Mouse (Mus musculus) forebrain, embryonic 11.5 days (tissue): ENCODE results near the gene Ppib. TPM values are rescaled to one million over a fixed set of nuclear protein-coding genes. Genes with fewer than 3 reads are reported as not detected.

Experiments
- ATAC-seq: fragments of 200-750 bp; cut with Nextera tagmentation; replicated peaks from 2 replicates; pipeline ENCODE4 v1.8.0; 2017; ENCODE audit warnings: moderate TSS enrichment; ENCODE audit not compliant: low FRiP score
- DNase-seq: peaks from one replicate; pipeline ENCODE4 v3.0.0-alpha.2; 2017; ENCODE audit warnings: low spot score
- H3K27ac ChIP-seq: fragments of 300-500 bp; sonication (generic); 2 replicates; pipeline ENCODE4 v1.5.1; 2014; ENCODE audit warnings: low read depth, low read length
- H3K27me3 ChIP-seq: fragments of 300-500 bp; sonication (generic); 2 replicates; pipeline ENCODE4 v1.6.1; 2014; ENCODE audit warnings: mild to moderate bottlenecking, low read length, mixed read lengths; ENCODE audit not compliant: control insufficient read depth, insufficient read depth
- H3K36me3 ChIP-seq: fragments of 300-500 bp; sonication (generic); 2 replicates; pipeline ENCODE4 v1.6.1; 2014; ENCODE audit warnings: mild to moderate bottlenecking, low read length, moderate library complexity, mixed read lengths; ENCODE audit not compliant: control insufficient read depth, insufficient read depth
- H3K4me1 ChIP-seq: fragments of 300-500 bp; sonication (generic); replicated peaks from 2 replicates; pipeline ENCODE4 v1.6.1; 2014; ENCODE audit warnings: low read length, mixed read lengths; ENCODE audit not compliant: control insufficient read depth, insufficient read depth
- H3K4me2 ChIP-seq: fragments of 300-500 bp; sonication (generic); 2 replicates; pipeline ENCODE4 v1.6.1; 2014; ENCODE audit warnings: low read depth, mild to moderate bottlenecking, low read length, moderate library complexity, mixed read lengths; ENCODE audit not compliant: severe bottlenecking
- H3K4me3 ChIP-seq: fragments of 300-500 bp; sonication (generic); 2 replicates; pipeline ENCODE4 v1.5.1; 2014; ENCODE audit warnings: low read depth, low read length
- H3K9ac ChIP-seq: fragments of 300-500 bp; sonication (generic); 2 replicates; pipeline ENCODE4 v1.6.1; 2014; ENCODE audit warnings: low read length
- H3K9me3 ChIP-seq: fragments of 300-500 bp; sonication (generic); 2 replicates; pipeline ENCODE4 v1.6.1; 2016; ENCODE audit warnings: low read length, mixed read lengths; ENCODE audit not compliant: control insufficient read depth
- WGBS: fragments of 180-500 bp; shearing (Covaris S2); extraction: QIAGEN DNeasy Blood & Tissue Kit; methylation state at CpG from one replicate; pipeline ENCODE4 v1.1.7; 2014; 5-methylcytosine and 5-hydroxymethylcytosine counted together
- polyA plus RNA-seq: library from polyadenylated mRNA; unstranded; fragments of >200 nt; fragmentation: Nextera tagmentation; extraction: Ambion mirVana; gene quantifications from 2 replicates; pipeline ENCODE4 v1.2.1, GENCODE M21; 2014

Gene Ppib
- polyA plus RNA-seq, 1 experiment from 2014 or later = 416 TPM

GRCm38 (mm10) chr9:66066791-66067190 is 6.8 kb downstream of the Ppib start:
- ATAC-seq = no peak
- H3K36me3 ChIP-seq = peaks cover 20% of the 10 kb centered on the region; the same call in 1 of the 2 replicates
- no peaks in the 10 kb centered on the region for H3K9me3 ChIP-seq
- no peak overlapping the region for H3K9ac ChIP-seq
- no peak for DNase-seq
- WGBS = 86% methylated on average over 3 of the region's 3 CpGs
- peaks cover 30% of the 10 kb centered on the region for H3K27me3 ChIP-seq
- peaks cover 5% of the 10 kb centered on the region; the same call in 1 of the 2 replicates for H3K4me1 ChIP-seq
- H3K27ac ChIP-seq = no peak overlapping the region
- H3K4me2 ChIP-seq = no peak overlapping the region
- no peak overlapping the region for H3K4me3 ChIP-seq

- no peak overlapping the region for H3K9ac ChIP-seq
- WGBS = 25% methylated on average over 5 of the region's 5 CpGs
- peaks cover 20% of the 10 kb centered on the region; the same call in 1 of the 2 replicates for H3K36me3 ChIP-seq
- DNase-seq (no peak), ATAC-seq (0 out of 2 replicates have a peak, but pooled peaks have one; percentile 7)
- H3K4me3 ChIP-seq = no peak overlapping the region
- no peak overlapping the region for H3K27ac ChIP-seq
- H3K4me2 ChIP-seq = no peak overlapping the region
- H3K4me1 ChIP-seq = peaks cover 5% of the 10 kb centered on the region; the same call in 1 of the 2 replicates
- peaks cover 30% of the 10 kb centered on the region for H3K27me3 ChIP-seq
- no peaks in the 10 kb centered on the region for H3K9me3 ChIP-seq
Observed at GRCm38 (mm10) chr9:66067542-66067941, 7.5 kb downstream of the Ppib start.

DNA sequence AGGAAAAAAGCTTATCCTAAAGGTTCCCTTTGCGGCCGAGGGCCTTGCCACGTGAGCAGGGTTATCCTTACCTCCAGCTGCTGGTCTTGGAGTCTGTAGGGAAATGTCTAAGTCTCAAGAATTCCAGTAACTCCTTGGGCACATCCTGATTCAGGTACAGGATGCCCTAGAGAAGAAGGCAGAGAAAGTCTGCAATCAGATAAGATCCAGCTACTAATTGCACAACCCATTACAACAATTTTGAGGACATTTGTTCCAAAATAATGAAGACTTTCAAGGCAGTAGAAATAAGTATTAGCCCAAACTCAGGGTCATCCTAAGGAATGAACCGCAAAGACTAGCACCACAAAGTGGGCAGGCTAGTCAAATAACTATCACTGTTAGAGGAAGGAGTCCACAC is 8.0 kb downstream of the Ppib start:
- Histone ChIP-seq H3K36me3 (peaks cover 20% of the 10 kb centered on the region; the same call in 1 of the 2 replicates), H3K4me1 (peaks cover 5% of the 10 kb centered on the region; the same call in 1 of the 2 replicates), H3K27me3 (peaks cover 30% of the 10 kb centered on the region), H3K27ac (no peak overlapping the region), H3K4me3 (no peak overlapping the region), H3K9me3 (no peaks in the 10 kb centered on the region), H3K9ac (no peak overlapping the region), H3K4me2 (no peak overlapping the region)
- WGBS = 64% methylated on average over 4 of the region's 4 CpGs
- ATAC-seq = no peak
- no peak for DNase-seq

GRCm38 (mm10) chr9:66068971-66069391 is 9.0 kb downstream of the Ppib start:
- peaks cover 5% of the 10 kb centered on the region; the same call in 1 of the 2 replicates for H3K4me1 ChIP-seq
- H3K27me3 ChIP-seq = peaks cover 30% of the 10 kb centered on the region
- WGBS = 1% methylated on average over 30 of the region's 30 CpGs
- no peak overlapping the region for H3K27ac ChIP-seq
- peak overlapping the region; percentile 45 for H3K4me3 ChIP-seq
- DNase-seq = peak; percentile 65
- peak overlapping the region; percentile 59 for H3K9ac ChIP-seq
- peak overlapping the region; percentile 95 for H3K4me2 ChIP-seq
- ATAC-seq = peak; percentile 33; the same call in 1 of the 2 replicates
- no peaks in the 10 kb centered on the region for H3K9me3 ChIP-seq
- H3K36me3 ChIP-seq = peaks cover 15% of the 10 kb centered on the region; the same call in 1 of the 2 replicates

DNA sequence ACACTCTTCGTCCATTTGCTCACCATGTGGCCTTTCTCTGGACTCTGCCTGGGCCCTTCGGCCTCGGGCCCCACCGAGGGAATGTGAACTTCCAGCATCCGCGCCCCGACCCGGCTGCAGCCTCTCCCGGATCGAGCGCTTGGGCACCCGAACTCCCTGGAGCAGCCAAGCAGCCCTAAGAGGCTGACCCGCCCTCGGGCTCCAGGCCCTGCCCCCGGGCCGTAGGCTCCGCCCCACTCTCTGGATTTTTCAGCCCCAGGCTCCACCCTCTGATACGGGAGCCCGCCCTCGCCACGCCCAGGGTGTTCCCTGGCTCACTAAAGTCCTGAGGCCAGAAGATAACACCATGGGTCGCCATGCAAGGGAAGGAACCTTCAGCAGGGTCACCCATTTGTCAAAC is 9.6 kb downstream of the Ppib start, which contains the start of gene Snx22:
Gene Snx22 (minus strand): TSS at position 137 of the 400 bp plus-strand sequence.
- under 1% methylated on average over 22 of the region's 22 CpGs for WGBS
- H3K4me1 ChIP-seq = peaks cover 5% of the 10 kb centered on the region; the same call in 1 of the 2 replicates
- no peak within 1 kb of the TSS for H3K27ac ChIP-seq
- H3K4me2 ChIP-seq = peak within 1 kb of the TSS; percentile 95
- peak; percentile 90 for DNase-seq
- peak within 1 kb of the TSS; percentile 59 for H3K9ac ChIP-seq
- no peaks in the 10 kb centered on the region for H3K9me3 ChIP-seq
- H3K27me3 ChIP-seq = peaks cover 30% of the 10 kb centered on the region
- peak within 1 kb of the TSS; percentile 45 for H3K4me3 ChIP-seq
- H3K36me3 ChIP-seq = peaks cover 10% of the 10 kb centered on the region; the same call in 1 of the 2 replicates
- ATAC-seq = peak; percentile 78

DNA sequence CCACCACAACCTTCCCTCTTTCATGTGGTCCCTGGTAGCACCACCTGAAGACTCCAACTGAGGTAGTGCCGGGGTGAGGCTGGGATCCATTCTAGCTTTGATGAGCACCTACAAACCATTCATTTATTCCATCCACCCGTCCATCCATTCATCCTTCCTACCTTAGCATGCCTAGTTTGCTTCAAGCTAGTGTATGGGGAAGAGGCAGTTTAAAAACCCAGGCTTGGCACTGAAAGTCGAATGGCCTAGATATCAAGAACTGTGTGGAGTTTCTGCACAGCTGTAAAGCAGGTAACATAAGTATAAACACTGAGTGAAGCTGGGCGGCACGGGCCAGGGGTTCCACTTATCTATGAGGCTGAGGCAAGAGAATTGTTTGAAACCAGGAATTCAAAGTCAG is 10.1 kb downstream of the Ppib start:
- DNase-seq (no peak), ATAC-seq (no peak)
- no peak overlapping the region for H3K4me3 ChIP-seq
- H3K9ac ChIP-seq = no peak overlapping the region
- peaks cover 9% of the 10 kb centered on the region; the same call in 1 of the 2 replicates for H3K36me3 ChIP-seq
- H3K27me3 ChIP-seq = peaks cover 30% of the 10 kb centered on the region
- no peak overlapping the region for H3K27ac ChIP-seq
- no peaks in the 10 kb centered on the region for H3K9me3 ChIP-seq
- WGBS = 89% methylated on average over 5 of the region's 5 CpGs
- peaks cover 5% of the 10 kb centered on the region; the same call in 1 of the 2 replicates for H3K4me1 ChIP-seq
- no peak overlapping the region for H3K4me2 ChIP-seq

- no peak overlapping the region for H3K9ac ChIP-seq
- DNase-seq = no peak
- H3K4me1 ChIP-seq = peaks cover 5% of the 10 kb centered on the region; the same call in 1 of the 2 replicates
- ATAC-seq = no peak
- no peaks in the 10 kb centered on the region for H3K36me3 ChIP-seq
- peaks cover 22% of the 10 kb centered on the region for H3K27me3 ChIP-seq
- H3K27ac ChIP-seq = no peak overlapping the region
- 85% methylated on average over 7 of the region's 7 CpGs for WGBS
- no peak overlapping the region for H3K4me3 ChIP-seq
- H3K9me3 ChIP-seq = no peaks in the 10 kb centered on the region
- no peak overlapping the region for H3K4me2 ChIP-seq
Observed at GRCm38 (mm10) chr9:66072754-66073153, 12.7 kb downstream of the Ppib start.

GRCm38 (mm10) chr9:66078072-66078471 is 18.1 kb downstream of the Ppib start:
- 81% methylated on average over 3 of the region's 3 CpGs for WGBS
- no peak overlapping the region for H3K9ac ChIP-seq
- H3K4me3 ChIP-seq = no peak overlapping the region
- ATAC-seq = no peak
- no peak overlapping the region for H3K4me2 ChIP-seq
- no peaks in the 10 kb centered on the region for H3K27me3 ChIP-seq
- no peaks in the 10 kb centered on the region for H3K9me3 ChIP-seq
- no peaks in the 10 kb centered on the region for H3K36me3 ChIP-seq
- no peak overlapping the region for H3K27ac ChIP-seq
- no peak for DNase-seq
- H3K4me1 ChIP-seq = peaks cover 4% of the 10 kb centered on the region; the same call in 1 of the 2 replicates

DNA sequence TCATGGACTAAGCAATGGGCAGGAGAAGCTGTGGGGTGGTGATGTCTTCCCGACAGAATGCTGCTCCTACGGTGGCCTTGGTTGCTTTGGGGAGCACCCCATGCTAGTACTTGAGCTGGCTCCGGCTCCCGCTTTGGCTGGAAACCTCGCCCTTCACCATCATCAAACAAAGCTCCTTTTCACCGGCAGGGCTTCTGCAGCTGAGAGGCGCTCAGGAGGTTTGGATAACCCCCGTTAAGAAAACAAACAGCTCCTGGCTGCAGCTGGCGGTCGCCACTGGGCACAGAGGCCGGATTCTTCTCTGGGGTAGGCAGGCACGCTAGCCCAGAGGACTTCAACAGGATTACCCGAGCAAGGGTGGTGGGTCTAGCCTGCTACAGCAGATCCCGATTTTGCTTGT is 18.5 kb downstream of the Ppib start:
- no peak for ATAC-seq
- Histone ChIP-seq H3K27ac (no peak overlapping the region), H3K9me3 (no peaks in the 10 kb centered on the region), H3K4me2 (no peak overlapping the region), H3K36me3 (no peaks in the 10 kb centered on the region), H3K9ac (no peak overlapping the region), H3K27me3 (no peaks in the 10 kb centered on the region), H3K4me3 (no peak overlapping the region), H3K4me1 (peaks cover 4% of the 10 kb centered on the region; the same call in 1 of the 2 replicates)
- WGBS = 10% methylated on average over 14 of the region's 14 CpGs
- DNase-seq = no peak
